Mouse (Mus musculus) kidney, embryonic 16.5 days (tissue): ENCODE data around the gene Fam110a. TPM values are rescaled to one million over a fixed set of nuclear protein-coding genes. Genes with fewer than 3 reads are reported as not detected.

Source experiments
- ATAC-seq: fragments of 200-750 bp; cut with Nextera tagmentation; 2 replicates; pipeline ENCODE4 v1.8.0; 2017; ENCODE audit warnings: moderate TSS enrichment; ENCODE audit not compliant: low FRiP score, low TSS enrichment
- H3K27ac ChIP-seq: fragments of 300-500 bp; sonication (generic); 2 replicates; pipeline ENCODE4 v1.5.1; 2014; ENCODE audit warnings: low read length
- H3K27me3 ChIP-seq: fragments of 300-500 bp; sonication (generic); 2 replicates; pipeline ENCODE4 v1.6.1; 2014; ENCODE audit warnings: low read length, control low read depth, mixed read lengths; ENCODE audit not compliant: insufficient read depth
- H3K36me3 ChIP-seq: fragments of 300-500 bp; sonication (generic); 2 replicates; pipeline ENCODE4 v1.6.1; 2014; ENCODE audit warnings: low read length, control low read depth, mixed read lengths; ENCODE audit not compliant: insufficient read depth
- H3K4me1 ChIP-seq: fragments of 300-500 bp; sonication (generic); 2 replicates; pipeline ENCODE4 v1.6.1; 2014; ENCODE audit warnings: low read length, control low read depth, mixed read lengths; ENCODE audit not compliant: insufficient read depth
- H3K4me2 ChIP-seq: fragments of 300-500 bp; sonication (generic); replicated peaks from 2 replicates; pipeline ENCODE4 v1.6.1; 2014; ENCODE audit warnings: low read depth, low read length
- H3K4me3 ChIP-seq: fragments of 300-500 bp; sonication (generic); 2 replicates; pipeline ENCODE4 v1.5.1; 2014; ENCODE audit warnings: mild to moderate bottlenecking, low read length
- H3K9ac ChIP-seq: fragments of 300-500 bp; sonication (generic); replicated peaks from 2 replicates; pipeline ENCODE4 v1.6.1; 2014; ENCODE audit warnings: low read length
- H3K9me3 ChIP-seq: fragments of 300-500 bp; sonication (generic); 2 replicates; pipeline ENCODE4 v1.6.1; 2016; ENCODE audit warnings: low read length, control low read depth
- WGBS: fragments of 180-500 bp; shearing (Covaris S2); extraction: QIAGEN DNeasy Blood & Tissue Kit; methylation state at CpG from one replicate; pipeline ENCODE4 v1.1.7; 2014; 5-methylcytosine and 5-hydroxymethylcytosine counted together
- polyA plus RNA-seq: library from polyadenylated mRNA; unstranded; fragments of >200 nt; fragmentation: Nextera tagmentation; extraction: Ambion mirVana; gene quantifications from 2 replicates; pipeline ENCODE4 v1.2.1, GENCODE M21; 2015

The Fam110a gene
- polyA plus RNA-seq, 1 experiment from 2014 or later = 32.1 TPM

GRCm38 (mm10) chr2:151973595-151974562, 6.1 kb downstream of the Fam110a start:
- peak overlapping the region; percentile 69 for H3K27ac ChIP-seq
- WGBS = 9% methylated on average over 36 of the region's 36 CpGs
- peaks cover 16% of the 10 kb centered on the region for H3K36me3 ChIP-seq
- peak overlapping the region; percentile 63 for H3K4me2 ChIP-seq
- no peak for ATAC-seq
- H3K27me3 ChIP-seq = no peaks in the 10 kb centered on the region
- H3K4me3 ChIP-seq = peak overlapping the region; percentile 40
- H3K4me1 ChIP-seq = peaks cover 75% of the 10 kb centered on the region
- H3K9me3 ChIP-seq = no peaks in the 10 kb centered on the region
- H3K9ac ChIP-seq = peak overlapping the region; percentile 63

DNA sequence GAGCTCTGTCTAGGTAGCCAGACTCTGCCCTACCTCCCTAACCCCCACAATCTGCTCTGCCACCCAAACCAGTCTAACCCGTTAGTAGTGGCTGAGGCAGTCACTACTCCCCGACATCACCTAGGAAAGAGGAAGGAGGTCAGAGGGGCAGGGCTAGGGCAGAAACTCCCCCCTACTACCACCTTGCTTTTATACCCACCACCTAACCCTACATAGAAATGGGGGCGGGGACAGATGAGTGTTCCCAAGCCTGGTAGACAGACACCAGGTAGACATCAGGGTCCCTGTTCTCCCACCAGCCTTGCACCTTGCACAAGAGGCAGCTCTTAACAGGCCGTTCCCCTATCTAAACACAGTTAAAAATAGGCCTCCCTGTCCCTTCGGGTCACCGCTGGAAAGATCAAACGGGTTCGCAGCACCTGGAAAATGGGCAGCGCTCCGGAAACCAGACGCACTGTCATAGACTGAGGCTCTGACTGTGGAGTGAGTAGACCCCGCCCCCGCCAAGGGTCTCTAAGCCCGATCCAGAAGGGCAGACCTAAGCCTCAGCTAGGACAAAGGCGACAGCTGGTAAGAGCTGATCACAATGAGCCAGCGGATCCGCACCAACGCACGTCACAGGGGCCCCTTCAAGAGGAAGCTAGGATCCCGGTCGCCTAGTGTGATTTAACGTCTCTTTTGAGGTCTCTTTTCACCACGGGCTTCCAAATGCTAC, 7.0 kb downstream of the Fam110a start:
- H3K9ac ChIP-seq = peak overlapping the region; percentile 63
- 19% methylated on average over 23 of the region's 23 CpGs for WGBS
- no peaks in the 10 kb centered on the region for H3K27me3 ChIP-seq
- peak overlapping the region; percentile 40 for H3K4me3 ChIP-seq
- peak overlapping the region; percentile 63 for H3K4me2 ChIP-seq
- H3K4me1 ChIP-seq = peaks cover 72% of the 10 kb centered on the region
- H3K27ac ChIP-seq = peak overlapping the region; percentile 69
- H3K36me3 ChIP-seq = peaks cover 16% of the 10 kb centered on the region
- no peak for ATAC-seq
- H3K9me3 ChIP-seq = no peaks in the 10 kb centered on the region

GRCm38 (mm10) chr2:151971748-151972147, 8.3 kb downstream of the Fam110a start:
- Histone ChIP-seq H3K9ac (no peak overlapping the region), H3K9me3 (no peaks in the 10 kb centered on the region), H3K27ac (no peak overlapping the region), H3K4me1 (peaks cover 61% of the 10 kb centered on the region), H3K27me3 (no peaks in the 10 kb centered on the region), H3K36me3 (peaks cover 13% of the 10 kb centered on the region), H3K4me2 (no peak overlapping the region), H3K4me3 (no peak overlapping the region)
- ATAC-seq = no peak
- WGBS = 93% methylated on average over 5 of the region's 5 CpGs

DNA sequence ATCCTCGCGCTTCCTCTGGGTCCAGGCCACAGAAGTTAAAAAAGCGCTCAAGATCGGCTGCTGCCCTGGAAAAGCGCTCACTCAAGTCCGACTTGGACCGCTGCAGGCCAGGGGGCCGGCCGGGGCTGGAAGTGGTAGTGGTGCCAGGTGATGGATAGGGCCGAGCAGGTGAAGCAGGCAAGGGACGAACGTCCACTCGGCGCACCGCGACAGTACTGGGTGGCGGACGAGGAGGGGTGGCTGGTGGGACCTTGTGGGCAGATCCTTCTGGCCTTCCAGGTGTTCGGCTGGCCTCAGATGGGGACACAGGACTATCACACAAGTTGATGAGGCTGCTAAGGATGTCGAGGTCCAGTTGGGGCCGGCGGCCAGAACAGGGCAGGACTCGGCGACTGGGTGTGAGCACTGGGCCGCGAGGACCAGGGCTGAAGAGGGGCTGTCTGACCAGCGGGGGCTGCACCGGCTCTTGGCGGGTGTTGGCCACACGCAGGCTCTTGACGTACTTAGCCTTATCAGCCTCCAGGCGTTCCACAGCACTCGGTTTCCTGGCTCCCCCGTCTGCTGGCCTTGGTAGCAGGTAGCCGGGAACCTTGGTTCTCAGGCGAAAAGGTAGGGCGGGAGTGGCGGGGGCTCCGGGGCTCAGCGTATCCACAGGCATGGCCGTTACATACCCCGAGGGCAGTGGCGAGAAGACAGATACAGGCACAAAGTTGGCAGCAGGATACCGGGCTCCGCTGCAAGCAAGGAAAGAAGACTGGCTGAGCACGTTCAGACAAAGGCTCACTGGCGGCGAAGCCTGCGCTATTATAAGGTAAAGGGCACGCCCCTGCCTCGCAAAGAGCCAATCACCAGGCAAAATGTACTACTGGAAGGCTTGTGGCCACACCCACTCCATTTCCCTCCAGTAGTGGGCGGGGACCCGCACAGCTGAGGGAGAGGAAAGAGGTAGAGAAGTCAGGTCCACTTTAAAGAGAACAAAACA, 9.5 kb downstream of the Fam110a start:
- 49% methylated on average over 53 of the region's 53 CpGs for WGBS

GRCm38 (mm10) chr2:151969396-151969795, 10.6 kb downstream of the Fam110a start:
- 90% methylated on average over 6 of the region's 6 CpGs for WGBS
- ATAC-seq = no peak
- peaks cover 13% of the 10 kb centered on the region for H3K36me3 ChIP-seq

More for the DNA sequence above, 9.5 kb downstream of the Fam110a start:
- peak; percentile 88 for ATAC-seq
- Histone ChIP-seq H3K4me2 (peak overlapping the region; percentile 55), H3K4me1 (peaks cover 50% of the 10 kb centered on the region), H3K4me3 (peak overlapping the region; percentile 36), H3K9me3 (no peaks in the 10 kb centered on the region), H3K9ac (peak overlapping the region; percentile 63), H3K36me3 (peaks cover 13% of the 10 kb centered on the region), H3K27ac (peak overlapping the region; percentile 63), H3K27me3 (no peaks in the 10 kb centered on the region)

DNA sequence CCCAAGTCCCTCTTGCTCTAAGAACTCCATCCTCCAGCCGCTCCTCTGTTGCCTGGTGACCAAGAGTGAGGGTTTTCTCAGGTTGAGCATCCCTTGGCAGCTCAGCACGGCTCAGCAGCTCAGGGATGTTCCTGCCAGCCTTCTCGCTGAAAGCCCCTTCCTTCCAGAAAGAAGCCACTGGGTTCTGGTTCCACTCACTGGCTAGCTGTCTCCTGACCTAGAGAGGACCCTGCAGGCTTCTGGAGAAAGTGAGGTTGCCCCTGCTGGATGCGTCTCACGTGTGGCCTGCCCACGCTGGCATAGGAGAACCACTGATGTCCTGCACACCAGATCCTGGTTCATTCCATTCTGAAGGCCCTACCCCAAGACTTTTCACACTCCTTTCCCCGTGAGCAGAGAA, 11.0 kb downstream of the Fam110a start:
- Histone ChIP-seq H3K9ac (no peak overlapping the region), H3K36me3 (peaks cover 13% of the 10 kb centered on the region), H3K4me1 (peaks cover 48% of the 10 kb centered on the region), H3K9me3 (no peaks in the 10 kb centered on the region), H3K4me2 (no peak overlapping the region), H3K27me3 (no peaks in the 10 kb centered on the region), H3K27ac (no peak overlapping the region), H3K4me3 (no peak overlapping the region)
- 89% methylated on average over 7 of the region's 7 CpGs for WGBS
- no peak for ATAC-seq

More at GRCm38 (mm10) chr2:151969396-151969795, 10.6 kb downstream of the Fam110a start:
- H3K4me2 ChIP-seq = no peak overlapping the region
- H3K27ac ChIP-seq = no peak overlapping the region
- H3K4me3 ChIP-seq = no peak overlapping the region
- no peak overlapping the region for H3K9ac ChIP-seq
- H3K27me3 ChIP-seq = no peaks in the 10 kb centered on the region
- H3K4me1 ChIP-seq = peaks cover 48% of the 10 kb centered on the region
- H3K9me3 ChIP-seq = no peaks in the 10 kb centered on the region

- Histone ChIP-seq H3K4me3 (no peak overlapping the region), H3K9ac (no peak overlapping the region), H3K27me3 (no peaks in the 10 kb centered on the region), H3K36me3 (peaks cover 13% of the 10 kb centered on the region), H3K27ac (no peak overlapping the region), H3K4me2 (no peak overlapping the region), H3K4me1 (peaks cover 46% of the 10 kb centered on the region), H3K9me3 (no peaks in the 10 kb centered on the region)
- 57% methylated on average over 8 of the region's 8 CpGs for WGBS
- ATAC-seq = no peak
Measured at GRCm38 (mm10) chr2:151968451-151968850, 11.6 kb downstream of the Fam110a start.

DNA sequence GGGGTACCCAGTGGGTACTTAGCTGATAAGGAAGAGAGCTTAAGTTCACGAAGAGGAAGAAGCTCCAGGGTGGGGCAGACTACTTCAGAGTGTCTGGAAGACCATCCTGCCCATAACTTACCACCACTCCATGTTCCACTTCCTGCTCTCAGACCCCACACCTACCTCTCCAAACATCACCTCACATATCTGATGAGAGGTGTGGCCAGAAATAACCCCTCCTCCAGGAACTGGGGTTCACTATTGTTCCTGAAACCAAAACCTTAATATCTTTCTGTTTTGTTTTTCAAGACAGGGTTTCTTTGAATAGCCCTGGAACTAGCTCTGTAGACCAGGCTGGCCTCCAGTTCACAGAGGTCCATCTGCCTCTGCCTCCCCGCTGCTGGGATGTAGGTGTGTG, 12.2 kb downstream of the Fam110a start:
- Histone ChIP-seq H3K27ac (no peak overlapping the region), H3K36me3 (peaks cover 13% of the 10 kb centered on the region), H3K9ac (no peak overlapping the region), H3K4me3 (no peak overlapping the region), H3K9me3 (no peaks in the 10 kb centered on the region), H3K4me2 (no peak overlapping the region), H3K27me3 (no peaks in the 10 kb centered on the region), H3K4me1 (peaks cover 40% of the 10 kb centered on the region)
- ATAC-seq = no peak
- 74% methylated on average over 2 of the region's 2 CpGs for WGBS

DNA sequence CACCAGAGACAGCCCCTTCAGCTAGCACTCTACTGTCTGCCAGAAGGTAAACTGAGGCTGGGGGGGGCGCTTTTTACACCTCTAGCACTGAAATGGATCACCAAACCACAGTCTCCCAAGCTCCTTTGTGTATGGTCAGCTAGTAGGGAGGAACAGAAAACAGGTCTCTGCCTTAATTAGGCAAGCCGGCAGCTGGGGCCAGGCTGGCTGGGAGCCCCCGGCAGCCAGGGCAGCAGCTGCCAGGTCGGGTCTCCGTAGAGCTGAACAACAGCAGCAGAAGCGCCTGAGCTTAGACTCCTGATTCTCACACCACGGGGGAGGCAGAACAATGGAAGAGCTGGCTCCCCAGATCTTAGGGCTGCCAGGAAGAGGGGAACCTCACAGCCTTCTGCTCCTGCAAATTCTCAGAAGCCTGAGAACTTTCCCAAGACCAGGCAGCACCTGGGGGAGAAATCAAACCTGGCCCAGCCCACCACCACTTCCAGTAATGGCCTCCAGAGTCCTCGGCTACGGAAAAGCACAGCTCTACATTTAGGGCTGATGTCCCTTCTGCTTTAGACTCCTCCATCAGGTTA, 12.8 kb downstream of the Fam110a start:
- H3K4me2 ChIP-seq = no peak overlapping the region
- 41% methylated on average over 9 of the region's 9 CpGs for WGBS
- H3K9me3 ChIP-seq = no peaks in the 10 kb centered on the region
- H3K4me3 ChIP-seq = no peak overlapping the region
- no peak for ATAC-seq
- peaks cover 38% of the 10 kb centered on the region for H3K4me1 ChIP-seq
- H3K9ac ChIP-seq = no peak overlapping the region; the same call in 1 of the 2 replicates
- no peak overlapping the region for H3K27ac ChIP-seq
- H3K27me3 ChIP-seq = no peaks in the 10 kb centered on the region
- peaks cover 13% of the 10 kb centered on the region for H3K36me3 ChIP-seq
